Mouse (Mus musculus) testis, adult 2 months (tissue): Measurements from ENCODE around the gene Myoz2. TPM values are rescaled to one million over a fixed set of nuclear protein-coding genes. Genes with fewer than 3 reads are reported as not detected.

Source experiments
- H3K27ac ChIP-seq: fragments of 200-500 bp; 2 replicates; pipeline ENCODE4 v1.5.1; 2012; ENCODE audit warnings: low read depth, low read length; ENCODE audit not compliant: control insufficient read depth, insufficient read depth
- H3K27me3 ChIP-seq: fragments of 200-500 bp; 2 replicates; pipeline ENCODE4 v1.6.1; 2012; ENCODE audit warnings: mild to moderate bottlenecking, low read length, moderate library complexity; ENCODE audit not compliant: control insufficient read depth, insufficient read depth
- H3K36me3 ChIP-seq: fragments of 200-500 bp; 2 replicates; pipeline ENCODE4 v1.6.1; 2012; ENCODE audit warnings: mild to moderate bottlenecking, low read length; ENCODE audit not compliant: control insufficient read depth, insufficient read depth
- H3K4me1 ChIP-seq: fragments of 200-500 bp; 2 replicates; pipeline ENCODE4 v1.6.1; 2012; ENCODE audit warnings: low read length; ENCODE audit not compliant: control insufficient read depth, insufficient read depth
- H3K4me3 ChIP-seq: fragments of 200-500 bp; 2 replicates; pipeline ENCODE4 v1.5.1; 2012; ENCODE audit warnings: low read depth, mild to moderate bottlenecking, low read length, moderate library complexity, mixed read lengths; ENCODE audit not compliant: control insufficient read depth
- CTCF ChIP-seq: fragments of 200-500 bp; IDR thresholded peaks from 2 replicates; pipeline ENCODE4 v1.5.1; 2012; ENCODE audit warnings: low read depth, mild to moderate bottlenecking, inconsistent platforms, low read length, moderate library complexity; ENCODE audit not compliant: control insufficient read depth, insufficient read depth, insufficient replicate concordance
- POLR2A ChIP-seq: fragments of 200-500 bp; IDR thresholded peaks from 2 replicates; pipeline ENCODE4 v1.6.1; 2012; ENCODE audit warnings: low read depth, mild to moderate bottlenecking, inconsistent platforms, low read length, moderate library complexity; ENCODE audit not compliant: control insufficient read depth
- polyA plus RNA-seq: library from polyadenylated mRNA; depleted of rRNA; stranded (reverse); fragments of >200 nt; gene quantifications from 2 replicates; pipeline ENCODE4 v1.2.3, GENCODE M21; 2012; rRNA removed

The Myoz2 gene
- polyA plus RNA-seq, 1 experiment = 0.75 TPM

DNA sequence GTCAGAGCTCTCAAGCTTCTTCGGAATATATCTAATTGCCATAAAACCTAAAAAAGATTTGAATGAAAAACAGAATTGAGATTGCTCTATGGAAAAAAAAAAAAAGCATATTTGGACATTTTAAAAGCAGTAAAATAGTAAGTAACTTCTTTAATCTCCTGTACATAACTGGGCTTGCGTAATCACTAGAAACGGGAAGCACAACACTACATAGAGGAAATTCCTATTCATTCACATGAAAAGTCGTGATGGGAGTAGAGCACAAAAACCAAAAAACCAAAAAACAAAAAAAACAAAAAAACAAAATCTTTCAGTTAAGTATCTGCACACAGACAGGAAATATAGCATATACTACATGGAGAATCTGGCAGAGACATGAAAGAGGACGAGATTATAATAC lies 70.5 kb downstream of the Myoz2 start:
- Histone ChIP-seq H3K4me3 (no peak overlapping the region), H3K4me1 (no peaks in the 10 kb centered on the region), H3K36me3 (peaks cover 1% of the 10 kb centered on the region; the same call in 1 of the 2 replicates), H3K27me3 (no peaks in the 10 kb centered on the region), H3K27ac (no peak overlapping the region)
- TF ChIP-seq CTCF (no peak), POLR2A (no peak)

Other genes starting within 250 kb of the Myoz2 start
- gene Fabp2, start 139.9 kb downstream of the Myoz2 start, polyA plus RNA-seq = not detected in 2 replicates
- not detected in 2 replicates for gene Gm10959, start 115.7 kb downstream of the Myoz2 start, polyA plus RNA-seq
- 19.8 and 22.1 TPM in 2 replicates for gene 1810037I17Rik, start 110.8 kb downstream of the Myoz2 start, polyA plus RNA-seq
- 4.8 and 5.7 TPM in 2 replicates for gene Usp53, start 50.5 kb downstream of the Myoz2 start, polyA plus RNA-seq
- 0.73 and 2.0 TPM in 2 replicates for gene Synpo2, start 201.1 kb upstream of the Myoz2 start, polyA plus RNA-seq
- 3.3 and 5.3 TPM in 2 replicates for gene Sec24d, start 232.4 kb upstream of the Myoz2 start, polyA plus RNA-seq